Mouse (Mus musculus): ENCODE measurements around the gene Pole2.
A peak's percentile ranks its signal among the peaks of the same experiment; 100 is the strongest.

Pole2 gene

DNA sequence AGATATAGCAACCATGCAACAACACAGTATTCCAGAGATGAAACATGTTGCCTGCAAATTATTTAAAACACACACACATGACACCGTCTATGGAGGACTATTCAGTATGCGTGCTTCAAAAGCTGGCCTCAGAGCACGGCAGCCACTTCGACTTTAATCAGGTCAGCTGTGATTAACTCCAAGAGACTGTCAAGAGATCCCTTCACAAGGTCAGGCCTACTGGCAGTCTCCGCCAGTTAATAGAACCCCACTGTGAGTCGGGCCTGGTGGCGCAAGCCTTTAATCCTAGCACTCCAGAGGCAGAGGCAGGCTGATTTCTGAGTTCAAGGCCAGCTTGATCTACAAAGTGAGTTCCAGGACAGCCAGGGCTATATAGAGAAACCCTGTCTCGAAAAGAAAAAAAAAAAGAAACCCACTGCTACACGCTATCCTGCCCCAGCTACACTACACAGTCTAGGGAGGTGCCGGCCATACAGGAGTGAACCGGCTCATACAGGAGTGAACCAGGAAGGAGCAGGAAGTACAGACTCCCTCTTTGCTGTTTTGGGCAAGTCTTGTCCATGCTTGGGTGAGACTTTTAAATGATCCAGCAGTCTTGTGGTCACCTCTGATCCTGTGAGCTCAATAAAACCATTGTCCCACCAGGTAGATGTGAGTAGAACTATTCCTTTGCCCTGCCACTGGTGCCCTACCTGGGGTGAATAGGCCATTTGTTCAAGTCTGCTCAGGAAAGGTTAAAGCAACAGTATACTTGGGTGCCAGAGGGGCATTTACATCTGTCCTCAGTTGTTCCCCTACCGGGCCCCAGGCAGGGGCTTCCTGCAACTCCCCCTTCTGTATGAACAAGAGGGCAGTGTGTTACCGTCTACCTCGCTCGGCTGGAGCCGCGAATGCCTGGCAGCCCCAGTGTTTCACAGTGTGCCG, 17.7 kb downstream of the Pole2 start:
- no peak for DNase-seq (ENCODE audit: low read depth)

DNA sequence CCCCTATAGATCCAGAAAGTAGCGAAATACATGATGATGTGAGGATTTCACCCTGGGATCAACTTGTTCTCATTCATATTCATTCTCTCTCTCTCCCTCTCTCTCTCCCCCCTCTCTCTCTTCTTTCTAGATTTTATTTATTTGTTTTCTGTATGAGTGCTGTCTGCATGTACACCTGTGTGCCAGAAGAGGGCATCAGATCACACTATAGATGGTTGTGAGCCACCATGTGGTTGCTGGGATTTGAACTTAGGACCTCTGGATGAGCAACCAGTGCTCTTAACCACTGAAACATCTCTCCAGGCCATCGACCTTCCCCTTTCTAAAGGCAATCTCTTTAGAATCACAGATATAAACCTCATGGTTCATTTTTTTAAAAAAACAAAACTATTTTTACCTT, 19.5 kb downstream of the Pole2 start:
- DNase-seq (ENCODE audit: low read depth): peak; percentile 44

DNA sequence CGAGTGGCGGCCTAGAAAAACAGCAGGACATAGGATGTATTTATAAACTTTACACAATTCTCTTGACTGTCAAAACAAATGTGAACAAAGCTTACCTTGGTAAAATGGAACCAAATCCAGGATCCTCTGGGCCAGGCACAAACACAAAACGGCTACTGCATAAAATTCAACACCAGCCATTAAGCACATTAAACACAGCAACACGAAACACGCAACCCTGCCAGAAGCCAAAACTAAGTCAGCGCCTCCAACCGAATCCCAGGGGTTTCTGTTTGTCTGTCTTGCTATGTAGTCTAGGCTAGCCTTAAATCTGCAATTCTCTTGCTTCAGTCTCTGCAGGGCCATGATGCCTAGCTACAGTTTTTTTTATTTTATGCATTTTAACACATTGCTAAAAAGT, 20.1 kb downstream of the Pole2 start:
- DNase-seq (ENCODE audit: low read depth): no peak

DNA sequence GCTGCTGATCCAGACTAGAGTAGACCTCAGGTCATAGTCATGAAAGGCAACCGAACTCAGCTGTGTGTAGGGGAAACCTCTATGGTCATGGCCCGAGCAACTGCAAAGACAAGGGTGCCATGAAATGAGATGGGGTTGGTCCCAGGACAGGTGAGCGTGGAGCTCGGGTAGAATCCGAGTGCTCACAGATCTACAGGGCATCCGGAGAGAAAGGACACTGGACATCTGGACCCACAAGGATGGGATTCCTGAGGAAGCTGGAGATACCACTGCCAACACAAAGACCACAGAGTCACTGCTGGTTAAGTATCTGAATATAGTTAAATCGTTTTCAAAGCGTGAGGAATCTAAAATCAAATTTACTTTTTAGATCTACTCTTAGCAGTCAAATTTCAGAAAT, 20.6 kb downstream of the Pole2 start:
- no peak for DNase-seq (ENCODE audit: low read depth)

DNA sequence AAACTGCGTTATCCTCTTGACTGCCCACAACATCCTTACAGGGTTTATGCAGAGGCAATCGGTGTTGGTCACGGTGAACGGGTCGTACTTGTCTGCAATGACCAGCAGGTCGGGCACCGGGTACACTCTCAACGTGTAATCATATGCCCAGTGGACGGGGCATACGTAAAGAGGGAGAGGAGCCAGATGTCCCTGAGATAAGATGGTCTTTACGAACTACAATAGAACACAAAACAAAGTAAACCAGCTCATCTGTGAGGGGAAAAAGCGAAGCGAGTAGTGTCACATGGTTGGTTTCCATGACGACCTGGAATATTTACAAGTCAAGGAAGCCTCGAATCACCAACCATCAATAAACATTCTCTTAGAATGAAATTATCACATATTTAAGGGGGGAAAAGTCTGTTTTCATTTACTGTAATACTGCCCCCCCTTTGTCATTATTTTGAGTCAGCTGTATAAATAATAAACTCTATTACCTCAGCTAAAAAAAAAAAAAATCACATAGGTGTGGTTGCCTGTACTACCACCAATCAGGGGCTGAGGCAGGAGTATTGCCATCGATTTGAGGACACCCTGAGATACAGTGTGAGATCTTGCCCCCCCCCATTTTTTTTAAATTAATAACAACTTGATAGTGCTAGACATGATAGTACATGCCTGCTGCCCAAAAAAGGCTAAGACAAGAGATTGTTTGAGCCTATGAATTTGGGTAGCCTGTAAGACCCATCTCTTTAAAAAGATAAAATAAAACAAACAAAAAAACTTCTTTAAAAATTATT, 23.8 kb downstream of the Pole2 start, which contains the start of gene Gm49384:
Gene Gm49384, minus strand, starts transcription at position 216 of the 782 bp plus-strand sequence.
- peak; percentile 70 for DNase-seq (ENCODE audit: low read depth)

GRCm38 (mm10) chr12:69198985-69199384, 29.0 kb downstream of the Pole2 start:
- DNase-seq (ENCODE audit: low read depth): no peak

GRCm38 (mm10) chr12:69198164-69198535, 29.8 kb downstream of the Pole2 start, which contains the start of gene Dnaaf2:
Dnaaf2 (minus strand) TSS chr12:69198429.
- peak; percentile 77 for DNase-seq (ENCODE audit: low read depth)

- DNase-seq (ENCODE audit: low read depth): peak; percentile 77
These were observed 30.4 kb downstream of the Pole2 start for GRCm38 (mm10) chr12:69197378-69198163.

DNA sequence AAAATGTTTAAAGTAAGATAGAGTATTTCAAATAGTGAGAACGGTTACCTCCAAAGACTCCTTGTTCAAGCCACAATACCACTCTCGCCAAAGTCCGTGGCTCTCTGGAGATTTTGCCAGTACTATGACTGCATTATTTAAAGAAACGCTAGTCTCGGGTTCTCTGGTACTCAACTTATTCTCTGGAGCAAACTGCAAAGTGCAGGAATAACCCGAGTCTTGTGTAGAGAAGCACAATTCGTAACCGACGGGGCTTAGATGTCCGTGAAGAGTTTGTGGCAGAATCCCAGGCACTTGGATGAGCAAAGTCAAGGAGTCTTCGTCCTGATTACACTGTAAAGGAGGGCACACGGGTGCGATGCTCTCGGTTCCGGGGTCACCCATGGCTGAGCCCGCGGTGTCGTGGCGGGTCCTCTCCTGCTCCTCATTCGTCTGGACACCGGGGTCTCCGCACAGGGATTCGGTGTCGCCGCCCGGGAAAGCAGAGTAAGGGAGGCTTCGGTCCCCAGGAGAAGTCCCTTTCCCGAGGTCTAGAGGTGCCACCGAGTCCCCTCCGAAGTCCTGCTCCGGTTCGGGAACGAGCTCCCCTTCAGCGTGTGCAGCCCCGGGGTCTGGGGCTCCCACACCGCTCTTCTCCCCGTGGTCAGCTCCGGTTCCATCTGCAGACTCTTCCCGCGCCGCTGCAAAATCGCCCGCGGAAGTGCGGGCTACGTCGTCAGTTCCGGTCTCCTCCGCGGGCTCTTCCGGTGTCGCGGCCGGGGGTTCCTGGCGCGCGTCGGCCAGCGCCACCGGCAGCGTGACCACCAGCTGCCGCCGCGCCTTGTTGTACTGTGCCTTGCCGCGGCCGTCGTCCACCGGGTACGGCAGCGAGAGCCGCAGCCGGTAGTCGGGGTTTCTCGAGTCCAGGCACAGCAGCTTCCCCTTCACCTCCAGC, 31.3 kb downstream of the Pole2 start, which contains the start of gene Gm49383:
Gene Gm49383, minus strand, starts transcription at position 661 of the 934 bp plus-strand sequence.
- peak; percentile 88 for DNase-seq (ENCODE audit: low read depth)

DNA sequence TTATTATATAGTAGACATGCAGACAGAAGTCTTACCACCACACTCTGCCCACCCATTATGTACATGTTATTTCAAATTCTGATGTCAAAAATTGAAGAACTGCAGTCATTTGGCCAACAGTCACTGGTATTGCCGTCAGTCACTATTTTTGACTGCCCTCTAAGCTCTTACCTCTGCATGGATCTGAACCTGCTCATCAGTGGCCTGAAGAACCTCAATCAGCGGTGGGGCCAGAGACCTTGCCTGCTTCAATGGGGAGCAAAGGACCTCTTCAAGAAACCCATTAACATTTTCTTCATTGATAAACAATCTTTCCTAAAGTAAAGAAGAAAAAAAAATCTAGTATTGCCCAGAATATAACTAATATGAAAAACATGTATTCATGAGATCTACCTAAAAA, 35.4 kb downstream of the Pole2 start:
- no peak for DNase-seq (ENCODE audit: low read depth)

DNA sequence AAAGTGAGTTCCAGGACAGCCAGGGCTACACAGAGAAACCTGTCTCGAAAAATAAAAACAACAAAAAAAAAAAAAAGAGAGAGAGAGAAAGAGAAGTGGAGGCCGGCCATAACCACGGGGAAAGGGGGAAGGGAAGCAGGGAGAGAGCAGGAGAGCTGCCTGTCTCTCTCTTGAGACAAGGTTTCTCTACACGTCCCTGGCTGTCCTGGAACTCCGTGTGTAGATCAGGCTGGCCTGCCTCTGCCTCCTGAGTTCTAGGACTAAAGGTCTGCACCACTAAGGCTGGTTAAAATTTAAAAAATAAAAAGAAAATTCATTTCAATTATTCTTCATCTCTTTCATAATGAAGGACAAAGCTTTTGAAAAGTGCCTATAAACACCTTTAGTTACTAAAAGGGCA, 36.6 kb downstream of the Pole2 start:
- DNase-seq (ENCODE audit: low read depth): no peak

- peak; percentile 63 for DNase-seq (ENCODE audit: low read depth)
These were observed 37.5 kb downstream of the Pole2 start for GRCm38 (mm10) chr12:69190522-69190921.

DNA sequence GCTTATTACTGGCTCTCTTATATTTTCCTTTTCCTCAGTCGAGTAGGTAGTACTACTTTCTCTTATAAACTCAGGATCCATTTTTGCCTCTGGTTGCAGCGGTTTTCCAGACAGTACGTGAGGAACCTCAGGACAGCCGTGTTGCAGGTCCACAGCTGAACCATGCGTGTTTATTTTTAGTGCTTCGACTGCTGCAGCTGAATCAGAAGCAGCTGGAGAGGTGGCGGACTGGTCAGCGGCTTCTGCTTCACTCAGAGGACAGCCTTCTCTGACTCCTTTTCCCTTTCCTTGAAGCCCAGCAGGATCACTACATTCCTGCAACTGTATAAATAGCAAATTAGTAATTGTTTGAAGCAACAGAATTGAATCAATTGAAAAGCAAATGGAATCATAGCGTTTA, 37.9 kb downstream of the Pole2 start:
- no peak for DNase-seq (ENCODE audit: low read depth)

- DNase-seq (ENCODE audit: low read depth): peak; percentile 30
These were observed 41.1 kb downstream of the Pole2 start for GRCm38 (mm10) chr12:69186811-69187471.

DNA sequence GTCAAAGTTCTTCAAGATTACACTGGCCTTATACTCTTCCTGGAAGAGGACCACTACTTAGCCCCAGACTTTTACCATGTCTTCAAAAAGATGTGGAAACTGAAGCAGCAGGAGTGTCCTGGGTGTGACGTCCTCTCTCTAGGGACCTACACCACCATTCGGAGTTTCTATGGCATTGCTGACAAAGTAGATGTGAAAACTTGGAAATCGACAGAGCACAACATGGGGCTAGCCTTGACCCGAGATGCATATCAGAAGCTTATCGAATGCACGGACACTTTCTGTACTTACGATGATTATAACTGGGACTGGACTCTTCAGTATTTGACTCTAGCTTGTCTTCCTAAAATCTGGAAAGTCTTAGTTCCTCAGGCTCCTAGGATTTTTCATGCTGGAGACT, 42.6 kb downstream of the Pole2 start:
- no peak for DNase-seq (ENCODE audit: low read depth)

GRCm38 (mm10) chr12:69184342-69185295, 43.4 kb downstream of the Pole2 start:
- DNase-seq (ENCODE audit: low read depth): peak; percentile 76

GRCm38 (mm10) chr12:69183583-69184308, 44.2 kb downstream of the Pole2 start, which contains the start of the genes Rpl36al and Mgat2:
Rpl36al (minus strand) TSS chr12:69184083.
Mgat2 (plus strand) TSS chr12:69184157.
- DNase-seq (ENCODE audit: low read depth): peak; percentile 99

- DNase-seq (ENCODE audit: low read depth): no peak
These were observed 46.2 kb downstream of the Pole2 start for GRCm38 (mm10) chr12:69181800-69182199.
